ENCODE assay signal across 8 mouse cellular contexts in genomic region chr11:88585171-88585632, GRCm38 (mm10).
DNase-seq lines count a peak whose midpoint lies in the region; ATAC-seq lines count a peak whose summit lies in the region.

No protein-coding gene starts in this region.

- ATAC-seq in embryonic facial prominence, embryonic 13.5 days (ENCODE audit: insufficient number of reproducible peaks, insufficient read depth, low FRiP score, low TSS enrichment, low read depth) = no peak
- peak; percentile 45 for ATAC-seq in midbrain, embryonic 15.5 days (replicated peaks)

- no peak overlapping the region; the same call in 1 of the 2 replicates for H3K4me2 ChIP-seq in embryonic facial prominence, embryonic 13.5 days
- H3K4me2 ChIP-seq in midbrain, embryonic 15.5 days = no peak overlapping the region; the same call in 1 of the 2 replicates

- DNase-seq in layer of hippocampus, adult 11-12 months (ENCODE audit: low spot score) = peak; percentile 43
- DNase-seq in layer of hippocampus, adult 9-10 months (ENCODE audit: low spot score) = no peak
- peak; percentile 63 for DNase-seq in heart, postnatal 4 days
- DNase-seq in testis, postnatal 14 days (ENCODE audit: low spot score) = no peak
- DNase-seq in thymus, postnatal 4 days = no peak
- no peak for DNase-seq in adrenal gland, adult 2 months

- H3K9ac ChIP-seq in embryonic facial prominence, embryonic 13.5 days = no peak overlapping the region; the same call in 1 of the 2 replicates
- H3K9ac ChIP-seq in midbrain, embryonic 15.5 days = no peak overlapping the region

- 15% methylated on average over 10 of the region's 10 CpGs for WGBS in embryonic facial prominence, embryonic 13.5 days
- 8% methylated on average over 10 of the region's 10 CpGs for WGBS in midbrain, embryonic 15.5 days

- no peak overlapping the region for H3K4me3 ChIP-seq in embryonic facial prominence, embryonic 13.5 days
- no peak overlapping the region for H3K4me3 ChIP-seq in midbrain, embryonic 15.5 days

- no peaks in the 10 kb centered on the region for H3K9me3 ChIP-seq in embryonic facial prominence, embryonic 13.5 days
- H3K9me3 ChIP-seq in midbrain, embryonic 15.5 days = no peaks in the 10 kb centered on the region

- H3K27ac ChIP-seq in embryonic facial prominence, embryonic 13.5 days = peak overlapping the region; percentile 85
- peak overlapping the region; percentile 74 for H3K27ac ChIP-seq in midbrain, embryonic 15.5 days

- H3K4me1 ChIP-seq in embryonic facial prominence, embryonic 13.5 days = peaks cover 92% of the 10 kb centered on the region
- H3K4me1 ChIP-seq in midbrain, embryonic 15.5 days = peaks cover 89% of the 10 kb centered on the region

- H3K27me3 ChIP-seq in embryonic facial prominence, embryonic 13.5 days = no peaks in the 10 kb centered on the region
- H3K27me3 ChIP-seq in midbrain, embryonic 15.5 days (replicated peaks) = no peaks in the 10 kb centered on the region

- peaks cover 18% of the 10 kb centered on the region for H3K36me3 ChIP-seq in embryonic facial prominence, embryonic 13.5 days
- no peaks in the 10 kb centered on the region for H3K36me3 ChIP-seq in midbrain, embryonic 15.5 days (replicated peaks)

Comparison
In these comparisons a context has a peak if more than half of its experiments do, and no peak if none do; other contexts are left out.
1. DNase-seq: peak in layer of hippocampus, adult 11-12 months (single experiment) and heart, postnatal 4 days (single experiment); none in layer of hippocampus, adult 9-10 months (single experiment), testis, postnatal 14 days (single experiment), thymus, postnatal 4 days (single experiment) and adrenal gland, adult 2 months (single experiment).